ENCODE assay signal across 25 mouse cellular contexts in genomic region chr15:82765943-82766342, GRCm38 (mm10). TPM values are rescaled to one million over a fixed set of nuclear protein-coding genes. Genes with fewer than 3 reads are reported as not detected.
DNase-seq lines count a peak whose midpoint lies in the region; ATAC-seq and TF ChIP-seq lines count a peak whose summit lies in the region.
"Had no signal": no experiment of that assay in that cellular context is flagged by ENCODE, and none has a peak within 500 bp of the region (broad histone marks: within the 10 kb centered on the region; RNA-seq: fewer than 3 reads in every experiment).

No protein-coding gene starts in this region.

- TF ChIP-seq EP300 in liver, postnatal 0 days (IDR thresholded peaks at IDR 0.05; ENCODE audit: low read depth), result no peak

- no peaks in the 10 kb centered on the region for H3K9me3 ChIP-seq in intestine, embryonic 14.5 days (ENCODE audit: control insufficient read depth, low read length)
- no peaks in the 10 kb centered on the region for H3K9me3 ChIP-seq in intestine, postnatal 0 days (ENCODE audit: control insufficient read depth)
- H3K9me3 ChIP-seq in liver, embryonic 15.5 days (replicated peaks), result no peaks in the 10 kb centered on the region
- H3K9me3 ChIP-seq in liver, embryonic 11.5 days (ENCODE audit: control insufficient read depth, low read length), result no peaks in the 10 kb centered on the region
- H3K9me3 ChIP-seq in liver, postnatal 0 days (ENCODE audit: low read length), result no peaks in the 10 kb centered on the region
- H3K9me3 ChIP-seq: embryonic facial prominence, embryonic 10.5 days; embryonic facial prominence, embryonic 12.5 days; forebrain, embryonic 13.5 days; G1E had no signal

- H3K4me2 ChIP-seq in intestine, embryonic 14.5 days (ENCODE audit: low read length), result no peak overlapping the region
- H3K4me2 ChIP-seq in intestine, postnatal 0 days (replicated peaks; ENCODE audit: low read depth), result no peak overlapping the region
- no peak overlapping the region for H3K4me2 ChIP-seq in liver, embryonic 15.5 days
- no peak overlapping the region for H3K4me2 ChIP-seq in liver, embryonic 11.5 days
- H3K4me2 ChIP-seq in liver, postnatal 0 days (ENCODE audit: low read depth, low read length), result no peak overlapping the region
- H3K4me2 ChIP-seq: embryonic facial prominence, embryonic 12.5 days; forebrain, embryonic 13.5 days had no signal

- H3K27me3 ChIP-seq in intestine, embryonic 14.5 days (replicated peaks; ENCODE audit: control insufficient read depth, insufficient read depth, low read length), result no peaks in the 10 kb centered on the region
- no peaks in the 10 kb centered on the region for H3K27me3 ChIP-seq in intestine, postnatal 0 days (replicated peaks; ENCODE audit: control insufficient read depth, insufficient read depth, low read length)
- H3K27me3 ChIP-seq in liver, embryonic 15.5 days, result no peaks in the 10 kb centered on the region
- H3K27me3 ChIP-seq in liver, embryonic 11.5 days (replicated peaks; ENCODE audit: control insufficient read depth, insufficient read depth, low read length), result no peaks in the 10 kb centered on the region
- no peaks in the 10 kb centered on the region for H3K27me3 ChIP-seq in liver, postnatal 0 days (ENCODE audit: insufficient read depth, low read length)
- H3K27me3 ChIP-seq: embryonic facial prominence, embryonic 12.5 days; forebrain, embryonic 13.5 days had no signal

- no peak overlapping the region for H3K4me3 ChIP-seq in intestine, embryonic 14.5 days (ENCODE audit: low read depth, low read length)
- no peak overlapping the region for H3K4me3 ChIP-seq in intestine, postnatal 0 days (ENCODE audit: low read depth, low read length)
- H3K4me3 ChIP-seq in liver, embryonic 15.5 days (replicated peaks), result no peak overlapping the region
- H3K4me3 ChIP-seq in liver, embryonic 11.5 days (ENCODE audit: low read depth, low read length), result no peak overlapping the region
- H3K4me3 ChIP-seq in liver, postnatal 0 days (ENCODE audit: low read depth, low read length), result no peak overlapping the region
- H3K4me3 ChIP-seq: embryonic facial prominence, embryonic 10.5 days; embryonic facial prominence, embryonic 12.5 days; forebrain, embryonic 13.5 days had no signal

- WGBS in intestine, embryonic 14.5 days, result 86% methylated on average over 2 of the region's 2 CpGs
- WGBS in intestine, postnatal 0 days, result 88% methylated on average over 2 of the region's 2 CpGs
- 57% methylated on average over 2 of the region's 2 CpGs for WGBS in liver, embryonic 15.5 days (ENCODE audit: insufficient replicate concordance)
- WGBS in liver, embryonic 11.5 days, result 75% methylated on average over 2 of the region's 2 CpGs
- WGBS in liver, postnatal 0 days (ENCODE audit: insufficient replicate concordance), result 70% methylated on average over 2 of the region's 2 CpGs

- no peak for TF ChIP-seq CTCF in intestine, postnatal 0 days (IDR thresholded peaks at IDR 0.05; ENCODE audit: low read depth)
- TF ChIP-seq CTCF in liver, postnatal 0 days (IDR thresholded peaks at IDR 0.05; ENCODE audit: low read depth), result no peak

- no peak overlapping the region for H3K27ac ChIP-seq in intestine, embryonic 14.5 days (ENCODE audit: low read depth)
- H3K27ac ChIP-seq in intestine, postnatal 0 days (ENCODE audit: low read depth, low read length), result no peak overlapping the region
- H3K27ac ChIP-seq in liver, embryonic 15.5 days (replicated peaks), result no peak overlapping the region
- H3K27ac ChIP-seq in liver, embryonic 11.5 days (ENCODE audit: low read depth, low read length), result no peak overlapping the region
- peak overlapping the region; percentile 22; the same call in 1 of the 2 replicates for H3K27ac ChIP-seq in liver, postnatal 0 days (ENCODE audit: low read depth)
- H3K27ac ChIP-seq: embryonic facial prominence, embryonic 10.5 days; embryonic facial prominence, embryonic 12.5 days; forebrain, embryonic 13.5 days had no signal

- DNase-seq in intestine, embryonic 14.5 days (ENCODE audit: low spot score), result peak; percentile 16
- no peak for DNase-seq in liver, embryonic 11.5 days (ENCODE audit: low spot score)
- DNase-seq in liver, postnatal 0 days, result no peak
- DNase-seq: adrenal gland, adult 8-10 months; adrenal gland, postnatal 14 days; adrenal gland, postnatal 36 days; B cell, adult 2 months; cerebellum, adult 11-12 months; cerebellum, adult 2 months; cerebellum, adult 9-10 months; cerebellum, postnatal 10 days; cerebellum, postnatal 25 days had no signal

- H3K4me1 ChIP-seq in intestine, embryonic 14.5 days (replicated peaks; ENCODE audit: control insufficient read depth, insufficient read depth, low read length), result no peaks in the 10 kb centered on the region
- no peaks in the 10 kb centered on the region for H3K4me1 ChIP-seq in intestine, postnatal 0 days (replicated peaks; ENCODE audit: control insufficient read depth, insufficient read depth, low read length)
- no peaks in the 10 kb centered on the region for H3K4me1 ChIP-seq in liver, embryonic 15.5 days (replicated peaks)
- H3K4me1 ChIP-seq in liver, embryonic 11.5 days (replicated peaks; ENCODE audit: control insufficient read depth, insufficient read depth, low read length), result no peaks in the 10 kb centered on the region
- peaks cover 6% of the 10 kb centered on the region; the same call in 1 of the 2 replicates for H3K4me1 ChIP-seq in liver, postnatal 0 days (ENCODE audit: insufficient read depth)
- H3K4me1 ChIP-seq: embryonic facial prominence, embryonic 10.5 days; embryonic facial prominence, embryonic 12.5 days; forebrain, embryonic 13.5 days had no signal

- no peak for ATAC-seq in intestine, embryonic 14.5 days (replicated peaks; ENCODE audit: low FRiP score, low TSS enrichment, low read depth)
- no peak for ATAC-seq in intestine, postnatal 0 days
- ATAC-seq in liver, embryonic 15.5 days (ENCODE audit: insufficient read depth), result 0 out of 2 replicates have a peak, but pooled peaks have one; percentile 37
- ATAC-seq in liver, embryonic 11.5 days (replicated peaks; ENCODE audit: low FRiP score), result no peak
- peak; percentile 58 for ATAC-seq in liver, postnatal 0 days
- ATAC-seq: activated CD4-positive, CD25-positive, alpha-beta regulatory T cell, adult 4 months; CD4-positive, CD25-positive, alpha-beta regulatory T cell, adult 4 months; forebrain, embryonic 13.5 days; forebrain, embryonic 16.5 days; Patski had no signal

- no peaks in the 10 kb centered on the region for H3K36me3 ChIP-seq in intestine, embryonic 14.5 days (ENCODE audit: control insufficient read depth, insufficient read depth, low read length)
- no peaks in the 10 kb centered on the region for H3K36me3 ChIP-seq in intestine, postnatal 0 days (ENCODE audit: control insufficient read depth, insufficient read depth)
- no peaks in the 10 kb centered on the region for H3K36me3 ChIP-seq in liver, embryonic 15.5 days (replicated peaks)
- no peaks in the 10 kb centered on the region for H3K36me3 ChIP-seq in liver, embryonic 11.5 days (ENCODE audit: control insufficient read depth, insufficient read depth, low read length)
- no peaks in the 10 kb centered on the region for H3K36me3 ChIP-seq in liver, postnatal 0 days (replicated peaks; ENCODE audit: insufficient read depth, low read length)
- H3K36me3 ChIP-seq: embryonic facial prominence, embryonic 10.5 days; embryonic facial prominence, embryonic 12.5 days; G1E had no signal

- no peak overlapping the region for H3K9ac ChIP-seq in intestine, embryonic 14.5 days (ENCODE audit: low read length)
- H3K9ac ChIP-seq in intestine, postnatal 0 days (ENCODE audit: low read depth, low read length), result no peak overlapping the region
- H3K9ac ChIP-seq in liver, embryonic 15.5 days, result no peak overlapping the region
- H3K9ac ChIP-seq in liver, embryonic 11.5 days (ENCODE audit: low read depth, low read length), result no peak overlapping the region
- no peak overlapping the region for H3K9ac ChIP-seq in liver, postnatal 0 days (replicated peaks)
- H3K9ac ChIP-seq: embryonic facial prominence, embryonic 12.5 days; forebrain, embryonic 13.5 days had no signal

RNA-seq across cellular contexts. Expression of gene Cyp2d40, which starts 2.0 kb away (rescaled TPM):
- polyA plus RNA-seq in intestine, embryonic 14.5 days (2014; fragmentation: Nextera tagmentation; extraction: Ambion mirVana), result not detected in 2 replicates
- polyA plus RNA-seq in intestine, postnatal 0 days (2015; fragmentation: Nextera tagmentation; extraction: Ambion mirVana), result not detected in 2 replicates
- polyA plus RNA-seq in liver, embryonic 15.5 days (2015; fragmentation: Nextera tagmentation; extraction: Ambion mirVana), result 0.13 TPM in 2 replicates
- polyA plus RNA-seq in liver, embryonic 11.5 days (2014; fragmentation: Nextera tagmentation; extraction: Ambion mirVana), result not detected in 2 replicates
- 0.83 and 1.3 TPM in 2 replicates for polyA plus RNA-seq in liver, postnatal 0 days (2015; fragmentation: Nextera tagmentation; extraction: Ambion mirVana)
- polyA plus RNA-seq: activated CD4-positive, CD25-positive, alpha-beta regulatory T cell, adult 4 months; CD4-positive, CD25-positive, alpha-beta regulatory T cell, adult 4 months; cerebellum, adult 2 months; cortical plate, adult 2 months; embryonic facial prominence, embryonic 10.5 days; embryonic facial prominence, embryonic 12.5 days; embryonic facial prominence, embryonic 14.5 days; forebrain, embryonic 11.5 days; forebrain, embryonic 13.5 days; forebrain, embryonic 16.5 days; G1E; Patski had no signal

RNA-seq across cellular contexts. Expression of gene Cyp2d26, which starts 28.2 kb away (rescaled TPM):
- 3.2 and 4.1 TPM in 2 replicates for polyA plus RNA-seq in intestine, embryonic 14.5 days (2014; fragmentation: Nextera tagmentation; extraction: Ambion mirVana)
- polyA plus RNA-seq in intestine, postnatal 0 days (2015; fragmentation: Nextera tagmentation; extraction: Ambion mirVana), result 79.7 and 87.1 TPM in 2 replicates
- 61.1 and 109 TPM in 2 replicates for polyA plus RNA-seq in liver, embryonic 15.5 days (2015; fragmentation: Nextera tagmentation; extraction: Ambion mirVana)
- 0.62 and 1.3 TPM in 2 replicates for polyA plus RNA-seq in liver, embryonic 11.5 days (2014; fragmentation: Nextera tagmentation; extraction: Ambion mirVana)
- 615 and 644 TPM in 2 replicates for polyA plus RNA-seq in liver, postnatal 0 days (2015; fragmentation: Nextera tagmentation; extraction: Ambion mirVana)
- polyA plus RNA-seq: embryonic facial prominence, embryonic 10.5 days; embryonic facial prominence, embryonic 12.5 days; embryonic facial prominence, embryonic 14.5 days; forebrain, embryonic 11.5 days; forebrain, embryonic 16.5 days; G1E; Patski had no signal

Comparison
In these comparisons a context has a peak if more than half of its experiments do, and no peak if none do; other contexts are left out.
1. ATAC-seq: peak in liver, embryonic 15.5 days (single experiment) and liver, postnatal 0 days (single experiment); none in intestine, embryonic 14.5 days (single experiment), intestine, postnatal 0 days (single experiment) and liver, embryonic 11.5 days (single experiment).
2. RNA of gene Cyp2d26, which starts 28.2 kb away (polyA plus RNA-seq): 615 to 644 TPM in liver, postnatal 0 days, 79.7 to 87.1 TPM in intestine, postnatal 0 days and 61.1 to 109 TPM in liver, embryonic 15.5 days; 3.2 to 4.1 TPM in intestine, embryonic 14.5 days and 0.62 to 1.3 TPM in liver, embryonic 11.5 days; every median in the first group is over 10 times any median in the second.